Mouse (Mus musculus) lung, embryonic 16.5 days (tissue): ENCODE results near the gene Rptor. TPM values are rescaled to one million over a fixed set of nuclear protein-coding genes. Genes with fewer than 3 reads are reported as not detected.

ENCODE experiments used
- ATAC-seq: fragments of 200-750 bp; cut with Nextera tagmentation; 2 replicates; pipeline ENCODE4 v1.8.0; 2017; ENCODE audit warnings: low read depth, mild to moderate bottlenecking, moderate library complexity
- H3K27ac ChIP-seq: fragments of 300-500 bp; sonication (generic); 2 replicates; pipeline ENCODE4 v1.5.1; 2014; ENCODE audit warnings: mild to moderate bottlenecking, control low read depth, low read length
- H3K27me3 ChIP-seq: fragments of 300-500 bp; sonication (generic); 2 replicates; pipeline ENCODE4 v1.6.1; 2014; ENCODE audit warnings: low read depth, low read length, mixed read lengths; ENCODE audit not compliant: control insufficient read depth, insufficient read depth
- H3K36me3 ChIP-seq: fragments of 300-500 bp; sonication (generic); 2 replicates; pipeline ENCODE4 v1.6.1; 2014; ENCODE audit warnings: low read length; ENCODE audit not compliant: control insufficient read depth, insufficient read depth
- H3K4me1 ChIP-seq: fragments of 300-500 bp; sonication (generic); replicated peaks from 2 replicates; pipeline ENCODE4 v1.6.1; 2014; ENCODE audit warnings: low read length, mixed read lengths; ENCODE audit not compliant: control insufficient read depth, insufficient read depth
- H3K4me2 ChIP-seq: fragments of 300-500 bp; sonication (generic); 2 replicates; pipeline ENCODE4 v1.6.1; 2014; ENCODE audit warnings: low read depth, low read length, control low read depth
- H3K4me3 ChIP-seq: fragments of 300-500 bp; sonication (generic); 2 replicates; pipeline ENCODE4 v1.5.1; 2014; ENCODE audit warnings: mild to moderate bottlenecking, low read length, control low read depth
- H3K9ac ChIP-seq: fragments of 300-500 bp; sonication (generic); 2 replicates; pipeline ENCODE4 v1.6.1; 2014; ENCODE audit warnings: low read length, control low read depth
- H3K9me3 ChIP-seq: fragments of 300-500 bp; sonication (generic); 2 replicates; pipeline ENCODE4 v1.6.1; 2016; ENCODE audit warnings: low read length; ENCODE audit not compliant: control insufficient read depth
- WGBS: fragments of 180-500 bp; shearing (Covaris S2); extraction: QIAGEN DNeasy Blood & Tissue Kit; methylation state at CpG from one replicate; pipeline ENCODE4 v1.1.7; 2014; 5-methylcytosine and 5-hydroxymethylcytosine counted together
- polyA plus RNA-seq: library from polyadenylated mRNA; unstranded; fragments of >200 nt; fragmentation: Nextera tagmentation; extraction: Ambion mirVana; gene quantifications from 2 replicates; pipeline ENCODE4 v1.2.1, GENCODE M21; 2015

Rptor gene
- 7.1 TPM in 2 replicates for polyA plus RNA-seq

DNA sequence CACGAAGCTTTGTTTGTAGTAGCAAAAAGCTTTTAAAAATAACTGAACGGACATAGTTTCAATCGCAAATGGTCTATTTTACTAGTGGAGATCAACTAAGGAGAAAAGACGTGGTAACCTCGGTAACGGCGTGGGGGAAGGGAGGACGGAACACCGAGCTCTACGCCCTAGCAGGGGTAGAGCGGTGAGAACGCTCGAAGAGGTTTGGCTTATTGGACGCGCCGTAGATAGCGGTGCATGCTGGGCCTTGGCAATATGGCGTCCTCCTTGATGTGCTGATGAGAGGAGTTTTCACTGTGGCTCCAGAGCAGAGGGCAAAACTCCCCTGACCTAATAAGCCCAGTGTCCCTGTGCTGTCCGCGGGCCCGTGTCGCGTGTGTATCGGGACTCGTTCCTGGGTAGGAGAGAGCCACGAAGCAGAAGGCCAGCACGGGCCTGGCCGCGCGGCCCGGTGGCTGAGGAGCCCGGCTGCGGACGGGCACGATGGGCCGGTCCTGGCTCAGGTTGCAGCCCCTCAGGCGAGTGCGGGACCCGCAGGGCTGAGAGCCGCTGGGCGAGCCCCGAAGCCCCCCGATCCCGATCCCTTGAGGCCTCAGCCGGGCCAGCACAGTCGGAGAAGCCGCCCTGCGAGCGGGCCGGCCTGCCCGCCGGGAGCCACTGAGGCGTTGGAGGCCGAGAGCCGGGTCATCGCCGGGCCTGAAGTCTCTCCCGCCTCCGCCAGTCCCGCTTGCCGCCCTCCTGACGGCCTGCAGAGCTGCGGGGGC, at the start of gene Rptor:
Gene Rptor, plus strand, starts transcription at position 143 of the 764 bp plus-strand sequence.
- WGBS, result under 1% methylated on average over 60 of the region's 63 CpGs

DNA sequence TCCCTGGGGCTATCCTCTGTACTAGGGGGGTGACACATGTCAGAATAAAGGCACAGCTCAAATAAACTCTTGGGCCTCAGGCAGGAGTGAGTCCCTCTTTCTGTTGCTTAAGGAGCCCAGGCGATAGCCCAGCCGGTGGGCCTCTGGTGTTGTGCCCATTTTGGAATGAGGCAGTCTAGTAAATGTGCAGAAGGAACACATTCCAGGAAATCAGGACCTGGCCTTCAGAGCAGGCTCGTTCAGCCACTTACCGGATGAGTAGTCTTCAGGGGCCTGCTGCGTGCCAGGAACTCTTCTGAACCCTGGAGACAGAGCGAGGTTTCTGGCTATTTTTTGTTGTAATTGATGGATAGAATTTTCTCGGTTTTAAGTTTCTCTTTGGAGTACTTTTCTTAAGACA, 48.0 kb upstream of the Rptor start:
- Histone ChIP-seq H3K9ac (no peak overlapping the region), H3K27ac (peak overlapping the region; percentile 80), H3K27me3 (peaks cover 9% of the 10 kb centered on the region), H3K36me3 (no peaks in the 10 kb centered on the region), H3K4me1 (peaks cover 58% of the 10 kb centered on the region), H3K9me3 (no peaks in the 10 kb centered on the region), H3K4me2 (no peak overlapping the region), H3K4me3 (no peak overlapping the region)
- 49% methylated on average over 7 of the region's 7 CpGs for WGBS
- 0 out of 2 replicates have a peak, but pooled peaks have one; percentile 39 for ATAC-seq

More for the DNA sequence above, at the start of gene Rptor:
- peaks cover 10% of the 10 kb centered on the region for H3K4me1 ChIP-seq
- peak within 1 kb of the TSS; percentile 93 for H3K4me2 ChIP-seq
- peak within 1 kb of the TSS; percentile 83 for H3K27ac ChIP-seq
- H3K4me3 ChIP-seq, result peak within 1 kb of the TSS; percentile 99
- H3K36me3 ChIP-seq, result peaks cover 2% of the 10 kb centered on the region; the same call in 1 of the 2 replicates
- H3K9me3 ChIP-seq, result no peaks in the 10 kb centered on the region
- peak; percentile 99 for ATAC-seq
- no peaks in the 10 kb centered on the region for H3K27me3 ChIP-seq
- H3K9ac ChIP-seq, result peak within 1 kb of the TSS; percentile 99

DNA sequence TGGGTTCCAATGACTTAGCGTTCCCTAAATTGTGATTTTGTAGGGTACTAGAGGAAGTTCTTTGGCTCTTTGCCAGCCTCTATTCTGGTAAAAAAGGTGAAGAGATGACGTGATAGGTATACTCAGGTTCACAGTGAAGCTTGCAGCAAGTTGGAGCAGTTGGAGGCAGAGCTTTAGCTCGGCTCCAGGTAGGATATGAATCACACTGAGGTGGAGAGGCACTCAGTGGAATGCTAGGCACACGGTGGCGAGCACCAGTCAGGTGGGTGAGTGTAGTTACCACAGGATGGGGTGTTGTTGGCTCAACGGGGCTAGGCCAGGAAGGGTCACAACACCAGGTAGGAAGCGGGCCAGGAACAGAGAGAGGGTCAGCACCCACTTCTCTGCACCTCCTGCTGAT, 47.5 kb upstream of the Rptor start:
- H3K9me3 ChIP-seq, result no peaks in the 10 kb centered on the region
- no peak overlapping the region for H3K4me3 ChIP-seq
- H3K4me2 ChIP-seq, result no peak overlapping the region
- peak overlapping the region; percentile 80 for H3K27ac ChIP-seq
- peaks cover 58% of the 10 kb centered on the region for H3K4me1 ChIP-seq
- H3K27me3 ChIP-seq, result peaks cover 6% of the 10 kb centered on the region
- no peaks in the 10 kb centered on the region for H3K36me3 ChIP-seq
- H3K9ac ChIP-seq, result no peak overlapping the region
- 60% methylated on average over 7 of the region's 7 CpGs for WGBS
- peak; percentile 49 for ATAC-seq

DNA sequence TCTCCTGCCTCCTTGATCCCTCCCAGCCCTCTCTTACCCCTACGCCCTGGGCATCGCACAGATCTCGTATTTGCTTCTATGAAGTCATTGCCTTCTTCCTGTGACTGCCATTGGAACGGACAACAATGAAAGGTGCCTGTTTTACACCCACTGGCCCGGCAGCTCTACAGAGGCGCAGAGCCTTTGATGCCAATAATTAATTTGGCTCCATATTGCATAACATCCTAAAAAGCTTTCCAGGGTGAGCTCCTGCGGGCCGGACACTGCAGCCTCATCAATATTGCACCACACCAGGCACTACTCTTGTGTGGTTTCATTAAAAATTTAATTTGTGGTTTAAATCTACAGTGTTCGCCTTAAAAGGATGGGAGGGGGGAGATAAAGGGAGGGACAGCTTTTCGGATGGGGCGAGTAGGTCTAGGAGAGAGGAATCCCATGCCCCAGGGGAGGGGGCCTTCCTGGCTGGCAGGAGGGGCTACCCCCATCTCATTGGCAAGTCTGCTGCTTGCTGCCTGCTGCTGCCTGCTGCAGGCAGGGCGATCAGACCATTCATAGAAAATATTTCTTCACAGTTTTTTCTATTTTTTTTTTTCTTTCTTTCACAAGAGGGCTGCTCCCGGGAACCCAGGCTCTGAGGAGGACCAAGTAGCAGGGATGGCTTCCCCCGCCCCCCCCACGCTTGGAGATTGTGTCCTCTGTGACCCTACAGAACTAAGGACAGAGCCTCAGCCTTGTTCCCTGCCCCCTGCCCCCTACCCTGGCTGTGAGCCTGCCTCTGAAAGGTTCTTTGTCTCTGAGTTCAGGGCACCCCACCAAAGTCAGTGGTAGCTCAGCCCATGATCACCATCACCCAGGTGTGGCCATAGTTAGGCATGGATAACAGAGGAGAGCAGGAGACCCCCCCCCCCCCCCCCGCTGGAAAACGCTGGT, 44.5 kb upstream of the Rptor start:
- no peak overlapping the region for H3K4me3 ChIP-seq
- WGBS, result 30% methylated on average over 15 of the region's 17 CpGs
- H3K4me1 ChIP-seq, result peaks cover 35% of the 10 kb centered on the region
- H3K27ac ChIP-seq, result no peak overlapping the region
- H3K4me2 ChIP-seq, result no peak overlapping the region
- no peak overlapping the region for H3K9ac ChIP-seq
- H3K27me3 ChIP-seq, result no peaks in the 10 kb centered on the region
- H3K36me3 ChIP-seq, result no peaks in the 10 kb centered on the region
- no peak for ATAC-seq
- H3K9me3 ChIP-seq, result no peaks in the 10 kb centered on the region

DNA sequence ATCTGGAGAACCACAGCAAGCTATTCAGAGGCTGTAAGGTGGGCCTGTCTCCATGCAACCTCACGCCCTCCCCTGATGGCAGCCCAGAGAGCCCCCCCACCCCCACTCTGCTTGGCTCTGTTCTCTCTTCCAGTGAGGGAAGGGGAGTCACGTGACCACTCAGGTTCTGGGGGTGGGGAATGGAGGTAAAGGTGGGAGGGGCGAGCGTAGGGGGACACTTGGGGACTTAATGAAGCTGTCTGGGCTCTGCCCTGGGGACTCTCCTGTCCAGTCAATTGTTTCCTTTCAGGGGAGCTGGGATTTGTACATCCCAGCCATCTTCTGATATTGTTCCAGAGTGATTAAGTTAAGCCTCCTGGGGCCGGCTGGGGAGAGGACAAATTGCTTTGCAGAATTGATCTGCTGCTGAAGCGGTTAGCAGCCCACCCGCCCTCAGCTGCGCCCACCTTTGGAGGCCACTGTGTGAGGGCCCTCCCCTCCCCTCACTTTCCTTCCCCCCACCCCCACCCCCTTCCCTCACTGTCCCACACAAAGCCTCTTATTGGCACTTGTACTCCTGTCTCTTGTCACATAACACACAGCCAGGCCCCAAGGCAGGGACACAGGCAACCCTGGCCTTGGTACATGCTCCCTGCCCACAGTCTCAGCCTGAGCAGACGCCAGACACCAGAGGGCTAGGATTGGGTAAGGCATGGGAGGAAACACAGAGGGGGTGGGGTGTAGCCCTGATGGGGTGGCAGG, 43.7 kb upstream of the Rptor start:
- Histone ChIP-seq H3K27ac (no peak overlapping the region), H3K4me3 (no peak overlapping the region), H3K9me3 (no peaks in the 10 kb centered on the region), H3K27me3 (no peaks in the 10 kb centered on the region), H3K4me2 (no peak overlapping the region), H3K4me1 (peaks cover 26% of the 10 kb centered on the region), H3K36me3 (no peaks in the 10 kb centered on the region), H3K9ac (no peak overlapping the region)
- ATAC-seq, result peak; percentile 43
- 19% methylated on average over 9 of the region's 9 CpGs for WGBS

DNA sequence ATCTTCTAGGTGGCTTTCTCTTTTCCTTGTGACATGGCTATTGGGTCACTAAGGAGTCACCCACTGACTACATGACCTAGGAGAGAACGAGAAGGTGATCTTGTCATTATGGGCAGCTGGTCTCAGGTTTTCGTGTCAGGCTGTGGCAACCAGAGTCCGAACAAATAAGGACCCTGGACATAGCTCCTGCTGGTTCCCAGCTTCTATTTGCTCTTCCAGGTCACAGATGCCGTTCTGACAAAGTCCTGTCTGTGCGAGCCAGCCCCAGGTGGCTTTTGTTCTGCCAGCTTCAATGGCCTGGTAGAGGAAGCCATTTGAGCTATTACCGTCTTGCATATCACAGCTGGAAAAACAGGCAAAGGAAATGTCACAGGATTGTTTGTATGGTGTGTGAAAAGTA, 40.4 kb upstream of the Rptor start:
- H3K4me2 ChIP-seq, result no peak overlapping the region
- ATAC-seq, result no peak

DNA sequence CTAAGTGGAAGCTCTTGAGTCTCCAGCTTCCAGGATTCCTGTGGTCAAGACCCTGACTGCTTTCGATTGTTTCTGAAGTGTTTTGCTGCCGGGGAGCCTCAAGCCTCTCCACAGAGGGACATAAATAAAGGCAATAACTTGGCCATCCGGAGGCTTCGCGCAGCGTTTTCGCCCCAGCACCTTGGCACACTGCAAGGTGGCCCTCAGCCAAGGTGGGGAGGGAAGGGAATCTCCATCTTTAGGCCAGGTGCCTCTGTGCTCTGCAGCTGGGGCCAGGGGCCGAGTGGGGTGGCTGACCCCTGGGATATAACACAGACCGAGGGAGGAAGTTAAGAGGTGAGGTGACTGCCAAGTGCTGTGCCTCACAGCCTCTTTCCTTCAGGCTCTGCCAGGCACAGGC, 39.5 kb upstream of the Rptor start:
- ATAC-seq, result no peak
- 0 out of 2 replicates have a peak, but pooled peaks cover 1% of the 10 kb centered on the region for H3K9me3 ChIP-seq
- H3K4me3 ChIP-seq, result no peak overlapping the region
- peaks cover 16% of the 10 kb centered on the region for H3K4me1 ChIP-seq
- 58% methylated on average over 9 of the region's 9 CpGs for WGBS
- no peak overlapping the region for H3K27ac ChIP-seq
- no peak overlapping the region for H3K9ac ChIP-seq
- H3K27me3 ChIP-seq, result peaks cover 5% of the 10 kb centered on the region; the same call in 1 of the 2 replicates
- no peak overlapping the region for H3K4me2 ChIP-seq
- no peaks in the 10 kb centered on the region for H3K36me3 ChIP-seq

More for the DNA sequence above, 40.4 kb upstream of the Rptor start:
- no peak overlapping the region for H3K27ac ChIP-seq
- no peaks in the 10 kb centered on the region for H3K9me3 ChIP-seq
- no peak overlapping the region for H3K9ac ChIP-seq
- H3K4me3 ChIP-seq, result no peak overlapping the region
- 36% methylated on average over 6 of the region's 6 CpGs for WGBS
- H3K27me3 ChIP-seq, result peaks cover 5% of the 10 kb centered on the region; the same call in 1 of the 2 replicates
- H3K36me3 ChIP-seq, result no peaks in the 10 kb centered on the region
- peaks cover 18% of the 10 kb centered on the region for H3K4me1 ChIP-seq

DNA sequence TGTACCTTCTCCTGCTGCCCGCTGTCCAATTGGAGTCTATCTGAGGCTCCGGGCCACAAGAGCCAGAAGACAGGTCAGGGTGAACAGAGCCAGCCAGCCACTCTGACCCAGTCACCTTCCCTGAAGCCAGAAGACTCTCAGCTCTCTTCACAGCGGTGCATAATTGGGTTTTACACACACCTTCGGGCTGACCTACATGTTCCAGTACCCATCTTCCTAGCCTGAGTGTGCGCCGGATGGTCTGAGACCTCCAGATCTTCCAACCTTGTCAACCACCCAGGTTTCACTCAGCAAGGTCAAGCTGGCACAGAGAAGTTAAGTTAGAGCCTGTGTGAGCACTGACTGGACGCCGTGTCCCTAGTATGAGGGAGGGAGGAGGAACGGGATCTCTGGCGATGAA, 38.3 kb upstream of the Rptor start:
- WGBS, result 83% methylated on average over 10 of the region's 10 CpGs
- no peak for ATAC-seq
- H3K4me3 ChIP-seq, result no peak overlapping the region
- H3K4me2 ChIP-seq, result no peak overlapping the region
- H3K27ac ChIP-seq, result no peak overlapping the region
- no peaks in the 10 kb centered on the region for H3K36me3 ChIP-seq
- 0 out of 2 replicates have a peak, but pooled peaks cover 2% of the 10 kb centered on the region for H3K9me3 ChIP-seq
- no peak overlapping the region for H3K9ac ChIP-seq
- peaks cover 4% of the 10 kb centered on the region for H3K4me1 ChIP-seq
- H3K27me3 ChIP-seq, result peaks cover 5% of the 10 kb centered on the region; the same call in 1 of the 2 replicates
